Mouse (Mus musculus) liver, embryonic 16.5 days (tissue): ENCODE results near the gene Abl2. TPM values are rescaled to one million over a fixed set of nuclear protein-coding genes. Genes with fewer than 3 reads are reported as not detected.

Experiments
- ATAC-seq: fragments of 200-750 bp; cut with Nextera tagmentation; 2 replicates; pipeline ENCODE4 v1.8.0; 2017; ENCODE audit warnings: low read depth, mild to moderate bottlenecking, moderate number of reproducible peaks, moderate library complexity
- H3K27ac ChIP-seq: fragments of 300-500 bp; sonication (generic); 2 replicates; pipeline ENCODE4 v1.5.1; 2014; ENCODE audit warnings: mild to moderate bottlenecking, low read length
- H3K27me3 ChIP-seq: fragments of 300-500 bp; sonication (generic); 2 replicates; pipeline ENCODE4 v1.6.1; 2014; ENCODE audit warnings: low read depth, low read length, mixed read lengths; ENCODE audit not compliant: control insufficient read depth, insufficient read depth
- H3K36me3 ChIP-seq: fragments of 300-500 bp; sonication (generic); 2 replicates; pipeline ENCODE4 v1.6.1; 2014; ENCODE audit warnings: mild to moderate bottlenecking; ENCODE audit not compliant: control insufficient read depth, insufficient read depth
- H3K4me1 ChIP-seq: fragments of 300-500 bp; sonication (generic); 2 replicates; pipeline ENCODE4 v1.6.1; 2014; ENCODE audit warnings: low read depth, low read length, mixed read lengths; ENCODE audit not compliant: control insufficient read depth
- H3K4me2 ChIP-seq: fragments of 300-500 bp; sonication (generic); 2 replicates; pipeline ENCODE4 v1.6.1; 2014; ENCODE audit warnings: low read depth, low read length, mixed read lengths
- H3K4me3 ChIP-seq: fragments of 300-500 bp; sonication (generic); 2 replicates; pipeline ENCODE4 v1.5.1; 2014; ENCODE audit warnings: low read depth, mild to moderate bottlenecking, low read length
- H3K9ac ChIP-seq: fragments of 300-500 bp; sonication (generic); 2 replicates; pipeline ENCODE4 v1.6.1; 2014; ENCODE audit warnings: low read depth, low read length
- H3K9me3 ChIP-seq: fragments of 300-500 bp; sonication (generic); replicated peaks from 2 replicates; pipeline ENCODE4 v1.6.1; 2016; ENCODE audit warnings: low read length; ENCODE audit not compliant: control insufficient read depth
- WGBS: fragments of 180-500 bp; shearing (Covaris S2); extraction: QIAGEN DNeasy Blood & Tissue Kit; methylation state at CpG from one replicate; pipeline ENCODE4 v1.1.7; 2014; ENCODE audit not compliant: insufficient replicate concordance; 5-methylcytosine and 5-hydroxymethylcytosine counted together
- polyA plus RNA-seq: library from polyadenylated mRNA; unstranded; fragments of >200 nt; fragmentation: Nextera tagmentation; extraction: Ambion mirVana; gene quantifications from 2 replicates; pipeline ENCODE4 v1.2.1, GENCODE M21; 2015

Gene Abl2
- polyA plus RNA-seq, 1 experiment from 2014 or later, result 0.87 TPM

GRCm38 (mm10) chr1:156537701-156538100, 20.9 kb upstream of the Abl2 start:
- Histone ChIP-seq H3K27ac (no peak overlapping the region), H3K9ac (no peak overlapping the region), H3K4me2 (no peak overlapping the region), H3K36me3 (no peaks in the 10 kb centered on the region), H3K9me3 (no peaks in the 10 kb centered on the region), H3K4me3 (no peak overlapping the region), H3K27me3 (no peaks in the 10 kb centered on the region), H3K4me1 (no peaks in the 10 kb centered on the region)
- no peak for ATAC-seq
- 61% methylated on average over 6 of the region's 6 CpGs for WGBS

- Histone ChIP-seq H3K9ac (no peak overlapping the region), H3K27me3 (no peaks in the 10 kb centered on the region), H3K4me3 (no peak overlapping the region), H3K36me3 (no peaks in the 10 kb centered on the region), H3K27ac (no peak overlapping the region), H3K9me3 (no peaks in the 10 kb centered on the region), H3K4me1 (no peaks in the 10 kb centered on the region), H3K4me2 (no peak overlapping the region)
- WGBS, result 70% methylated on average over 3 of the region's 3 CpGs
- ATAC-seq, result no peak
These were observed 20.2 kb upstream of the Abl2 start for GRCm38 (mm10) chr1:156538382-156538781.

GRCm38 (mm10) chr1:156539787-156540560, 18.6 kb upstream of the Abl2 start:
- no peaks in the 10 kb centered on the region for H3K9me3 ChIP-seq
- no peak overlapping the region for H3K4me2 ChIP-seq
- H3K36me3 ChIP-seq, result no peaks in the 10 kb centered on the region
- H3K4me1 ChIP-seq, result no peaks in the 10 kb centered on the region
- no peak overlapping the region for H3K4me3 ChIP-seq
- 34% methylated on average over 4 of the region's 4 CpGs for WGBS
- no peak overlapping the region for H3K9ac ChIP-seq
- H3K27ac ChIP-seq, result no peak overlapping the region
- ATAC-seq, result 0 out of 2 replicates have a peak, but pooled peaks have one; percentile 24
- H3K27me3 ChIP-seq, result no peaks in the 10 kb centered on the region

- Histone ChIP-seq H3K36me3 (no peaks in the 10 kb centered on the region), H3K9ac (no peak overlapping the region), H3K4me2 (no peak overlapping the region), H3K4me1 (no peaks in the 10 kb centered on the region), H3K9me3 (no peaks in the 10 kb centered on the region), H3K27me3 (no peaks in the 10 kb centered on the region), H3K4me3 (no peak overlapping the region), H3K27ac (no peak overlapping the region)
- 20% methylated on average over 12 of the region's 12 CpGs for WGBS
- ATAC-seq, result no peak
These were observed 14.6 kb upstream of the Abl2 start for GRCm38 (mm10) chr1:156543999-156544398.

- peak overlapping the region; percentile 95 for H3K9ac ChIP-seq
- peak overlapping the region; percentile 75 for H3K27ac ChIP-seq
- under 1% methylated on average over 43 of the region's 66 CpGs for WGBS
- H3K36me3 ChIP-seq, result no peaks in the 10 kb centered on the region
- ATAC-seq, result peak; percentile 46
- peak overlapping the region; percentile 80 for H3K4me2 ChIP-seq
- H3K9me3 ChIP-seq, result no peaks in the 10 kb centered on the region
- peaks cover 13% of the 10 kb centered on the region for H3K4me1 ChIP-seq
- H3K27me3 ChIP-seq, result no peaks in the 10 kb centered on the region
- peak overlapping the region; percentile 92 for H3K4me3 ChIP-seq
These were observed 509 bp downstream of the Abl2 start for GRCm38 (mm10) chr1:156558950-156559640.

GRCm38 (mm10) chr1:156559641-156560020, 1.0 kb downstream of the Abl2 start:
- Histone ChIP-seq H3K4me2 (peak overlapping the region; percentile 80), H3K9ac (peak overlapping the region; percentile 95), H3K27me3 (no peaks in the 10 kb centered on the region), H3K36me3 (no peaks in the 10 kb centered on the region), H3K27ac (no peak overlapping the region), H3K9me3 (no peaks in the 10 kb centered on the region), H3K4me3 (peak overlapping the region; percentile 92), H3K4me1 (peaks cover 13% of the 10 kb centered on the region)
- no peak for ATAC-seq
- 11% methylated on average over 8 of the region's 8 CpGs for WGBS

- H3K4me1 ChIP-seq, result peaks cover 13% of the 10 kb centered on the region
- no peak overlapping the region for H3K4me2 ChIP-seq
- H3K27me3 ChIP-seq, result no peaks in the 10 kb centered on the region
- H3K36me3 ChIP-seq, result no peaks in the 10 kb centered on the region
- H3K9ac ChIP-seq, result no peak overlapping the region
- H3K27ac ChIP-seq, result no peak overlapping the region
- no peak overlapping the region for H3K4me3 ChIP-seq
- ATAC-seq, result no peak
- WGBS, result 70% methylated on average over 9 of the region's 9 CpGs
- H3K9me3 ChIP-seq, result no peaks in the 10 kb centered on the region
These were observed 1.9 kb downstream of the Abl2 start for GRCm38 (mm10) chr1:156560500-156560899.

GRCm38 (mm10) chr1:156565328-156565727, 6.7 kb downstream of the Abl2 start:
- H3K27me3 ChIP-seq, result no peaks in the 10 kb centered on the region

GRCm38 (mm10) chr1:156566132-156566531, 7.5 kb downstream of the Abl2 start:
- WGBS, result 75% methylated on average over 3 of the region's 3 CpGs

More at GRCm38 (mm10) chr1:156565328-156565727, 6.7 kb downstream of the Abl2 start:
- no peak for ATAC-seq
- Histone ChIP-seq H3K36me3 (no peaks in the 10 kb centered on the region), H3K9ac (no peak overlapping the region), H3K27ac (no peak overlapping the region), H3K4me3 (no peak overlapping the region), H3K4me1 (peaks cover 4% of the 10 kb centered on the region), H3K4me2 (no peak overlapping the region), H3K9me3 (no peaks in the 10 kb centered on the region)
- 68% methylated on average over 2 of the region's 2 CpGs for WGBS

More at GRCm38 (mm10) chr1:156566132-156566531, 7.5 kb downstream of the Abl2 start:
- Histone ChIP-seq H3K27ac (no peak overlapping the region), H3K27me3 (no peaks in the 10 kb centered on the region), H3K4me1 (peaks cover 2% of the 10 kb centered on the region; the same call in 1 of the 2 replicates), H3K9me3 (no peaks in the 10 kb centered on the region), H3K9ac (no peak overlapping the region), H3K4me2 (no peak overlapping the region), H3K36me3 (no peaks in the 10 kb centered on the region), H3K4me3 (no peak overlapping the region)
- ATAC-seq, result no peak
